Mouse (Mus musculus): Measurements from ENCODE around the gene Stambp. TPM values are rescaled to one million over a fixed set of nuclear protein-coding genes. Genes with fewer than 3 reads are reported as not detected.

The Stambp gene
- polyA plus RNA-seq, 2 experiments = 20.3 to 30.2 TPM

- Histone ChIP-seq H3K4me3 (replicated peaks; ENCODE audit: low read length) (no peak overlapping the region), H3K36me3 (ENCODE audit: control insufficient read depth, insufficient read depth, low read length) (peaks cover 6% of the 10 kb centered on the region), H3K9me3 (ENCODE audit: control insufficient read depth, low read length) (no peaks in the 10 kb centered on the region), H3K27ac (replicated peaks; ENCODE audit: low read depth, low read length) (no peak overlapping the region), H3K4me2 (replicated peaks; ENCODE audit: low read depth, low read length, severe bottlenecking) (no peak overlapping the region), H3K9ac (ENCODE audit: low read depth, low read length, severe bottlenecking) (no peak overlapping the region), H3K4me1 (ENCODE audit: control insufficient read depth, insufficient read depth, low read length) (peaks cover 7% of the 10 kb centered on the region; the same call in 1 of the 2 replicates), H3K27me3 (ENCODE audit: control insufficient read depth, insufficient read depth, low read length) (no peaks in the 10 kb centered on the region)
- 94% methylated on average over 3 of the region's 3 CpGs for WGBS
- no peak for TF ChIP-seq POLR2A (IDR thresholded peaks at IDR 0.05; ENCODE audit: borderline replicate concordance, extremely low read depth, insufficient read depth, insufficient read length)
- ATAC-seq (ENCODE audit: low FRiP score, low read depth) (no peak), DNase-seq (ENCODE audit: low spot score) (no peak)
These were observed 69.9 kb downstream of the Stambp start for GRCm38 (mm10) chr6:83502656-83503055.

GRCm38 (mm10) chr6:83501524-83502310 lies 70.8 kb downstream of the Stambp start:
- DNase-seq (ENCODE audit: low spot score) (no peak), ATAC-seq (ENCODE audit: low FRiP score, low read depth) (no peak)
- peaks cover 6% of the 10 kb centered on the region for H3K36me3 ChIP-seq (ENCODE audit: control insufficient read depth, insufficient read depth, low read length)
- no peak overlapping the region for H3K4me3 ChIP-seq (replicated peaks; ENCODE audit: low read length)
- no peak overlapping the region for H3K9ac ChIP-seq (ENCODE audit: low read depth, low read length, severe bottlenecking)
- H3K4me1 ChIP-seq (ENCODE audit: control insufficient read depth, insufficient read depth, low read length) = peaks cover 7% of the 10 kb centered on the region; the same call in 1 of the 2 replicates
- 57% methylated on average over 9 of the region's 9 CpGs for WGBS
- no peaks in the 10 kb centered on the region for H3K27me3 ChIP-seq (ENCODE audit: control insufficient read depth, insufficient read depth, low read length)
- no peak overlapping the region for H3K4me2 ChIP-seq (replicated peaks; ENCODE audit: low read depth, low read length, severe bottlenecking)
- no peaks in the 10 kb centered on the region for H3K9me3 ChIP-seq (ENCODE audit: control insufficient read depth, low read length)
- TF ChIP-seq POLR2A (IDR thresholded peaks at IDR 0.05; ENCODE audit: borderline replicate concordance, extremely low read depth, insufficient read depth, insufficient read length) = no peak
- H3K27ac ChIP-seq (replicated peaks; ENCODE audit: low read depth, low read length) = no peak overlapping the region

GRCm38 (mm10) chr6:83500462-83500861 lies 72.1 kb downstream of the Stambp start:
- TF ChIP-seq POLR2A (IDR thresholded peaks at IDR 0.05; ENCODE audit: borderline replicate concordance, extremely low read depth, insufficient read depth, insufficient read length) = no peak
- ATAC-seq (ENCODE audit: low FRiP score, low read depth) = no peak
- H3K9ac ChIP-seq (ENCODE audit: low read depth, low read length, severe bottlenecking) = no peak overlapping the region
- H3K36me3 ChIP-seq (ENCODE audit: control insufficient read depth, insufficient read depth, low read length) = peaks cover 9% of the 10 kb centered on the region
- DNase-seq (ENCODE audit: low spot score) = no peak
- H3K27me3 ChIP-seq (ENCODE audit: control insufficient read depth, insufficient read depth, low read length) = no peaks in the 10 kb centered on the region
- peaks cover under 1% of the 10 kb centered on the region; the same call in 1 of the 2 replicates for H3K4me1 ChIP-seq (ENCODE audit: control insufficient read depth, insufficient read depth, low read length)
- H3K9me3 ChIP-seq (ENCODE audit: control insufficient read depth, low read length) = no peaks in the 10 kb centered on the region
- no peak overlapping the region for H3K4me3 ChIP-seq (replicated peaks; ENCODE audit: low read length)
- 45% methylated on average over 3 of the region's 3 CpGs for WGBS
- H3K4me2 ChIP-seq (replicated peaks; ENCODE audit: low read depth, low read length, severe bottlenecking) = no peak overlapping the region
- H3K27ac ChIP-seq (replicated peaks; ENCODE audit: low read depth, low read length) = no peak overlapping the region

GRCm38 (mm10) chr6:83499078-83499477 lies 73.5 kb downstream of the Stambp start:
- no peak for DNase-seq (ENCODE audit: low spot score)
- ATAC-seq (ENCODE audit: low FRiP score, low read depth) = no peak
- H3K4me2 ChIP-seq (replicated peaks; ENCODE audit: low read depth, low read length, severe bottlenecking) = no peak overlapping the region
- no peak for TF ChIP-seq POLR2A (IDR thresholded peaks at IDR 0.05; ENCODE audit: borderline replicate concordance, extremely low read depth, insufficient read depth, insufficient read length)
- no peak overlapping the region for H3K4me3 ChIP-seq (replicated peaks; ENCODE audit: low read length)
- H3K27me3 ChIP-seq (ENCODE audit: control insufficient read depth, insufficient read depth, low read length) = no peaks in the 10 kb centered on the region
- no peaks in the 10 kb centered on the region for H3K4me1 ChIP-seq (ENCODE audit: control insufficient read depth, insufficient read depth, low read length)
- H3K9ac ChIP-seq (ENCODE audit: low read depth, low read length, severe bottlenecking) = no peak overlapping the region
- no peak overlapping the region for H3K27ac ChIP-seq (replicated peaks; ENCODE audit: low read depth, low read length)
- H3K36me3 ChIP-seq (ENCODE audit: control insufficient read depth, insufficient read depth, low read length) = peaks cover 17% of the 10 kb centered on the region
- no peaks in the 10 kb centered on the region for H3K9me3 ChIP-seq (ENCODE audit: control insufficient read depth, low read length)
- WGBS = 96% methylated on average over 10 of the region's 10 CpGs

- peaks cover 29% of the 10 kb centered on the region for H3K36me3 ChIP-seq (ENCODE audit: control insufficient read depth, insufficient read depth, low read length)
- H3K27ac ChIP-seq (replicated peaks; ENCODE audit: low read depth, low read length) = peak overlapping the region; percentile 43; the same call in 1 of the 2 replicates
- no peaks in the 10 kb centered on the region for H3K9me3 ChIP-seq (ENCODE audit: control insufficient read depth, low read length)
- H3K4me3 ChIP-seq (replicated peaks; ENCODE audit: low read length) = no peak overlapping the region
- no peak overlapping the region for H3K4me2 ChIP-seq (replicated peaks; ENCODE audit: low read depth, low read length, severe bottlenecking)
- no peak overlapping the region for H3K9ac ChIP-seq (ENCODE audit: low read depth, low read length, severe bottlenecking)
- DNase-seq (ENCODE audit: low spot score) = no peak
- no peaks in the 10 kb centered on the region for H3K4me1 ChIP-seq (ENCODE audit: control insufficient read depth, insufficient read depth, low read length)
- TF ChIP-seq POLR2A (IDR thresholded peaks at IDR 0.05; ENCODE audit: borderline replicate concordance, extremely low read depth, insufficient read depth, insufficient read length) = no peak
- 84% methylated on average over 22 of the region's 22 CpGs for WGBS
- ATAC-seq (ENCODE audit: low FRiP score, low read depth) = no peak
- no peaks in the 10 kb centered on the region for H3K27me3 ChIP-seq (ENCODE audit: control insufficient read depth, insufficient read depth, low read length)
These were observed 75.5 kb downstream of the Stambp start for GRCm38 (mm10) chr6:83496753-83497710.
